Mouse (Mus musculus) heart, postnatal 0 days (tissue): ENCODE measurements around the gene Aspdh. TPM values are rescaled to one million over a fixed set of nuclear protein-coding genes. Genes with fewer than 3 reads are reported as not detected.

Source experiments
- ATAC-seq: fragments of 200-750 bp; cut with Nextera tagmentation; 2 replicates; pipeline ENCODE4 v1.8.0; 2017; ENCODE audit warnings: low read depth, moderate number of reproducible peaks, moderate library complexity; ENCODE audit not compliant: insufficient read depth
- DNase-seq: peaks from one replicate; pipeline ENCODE4 v3.0.0-alpha.2; 2016; ENCODE audit warnings: low spot score
- H3K27ac ChIP-seq: fragments of 300-500 bp; sonication (generic); 2 replicates; pipeline ENCODE4 v1.5.1; 2014; ENCODE audit warnings: low read depth, mild to moderate bottlenecking
- H3K27me3 ChIP-seq: fragments of 300-500 bp; sonication (generic); 2 replicates; pipeline ENCODE4 v1.6.1; 2014; ENCODE audit warnings: low read length, mixed read lengths; ENCODE audit not compliant: control insufficient read depth, insufficient read depth
- H3K36me3 ChIP-seq: fragments of 300-500 bp; sonication (generic); replicated peaks from 2 replicates; pipeline ENCODE4 v1.6.1; 2014; ENCODE audit warnings: low read length, mixed read lengths; ENCODE audit not compliant: control insufficient read depth, insufficient read depth
- H3K4me1 ChIP-seq: fragments of 300-500 bp; sonication (generic); 2 replicates; pipeline ENCODE4 v1.6.1; 2014; ENCODE audit warnings: antibody characterized with exemption; ENCODE audit not compliant: control insufficient read depth, insufficient read depth
- H3K4me2 ChIP-seq: fragments of 300-500 bp; sonication (generic); 2 replicates; pipeline ENCODE4 v1.6.1; 2014; ENCODE audit warnings: low read depth, mild to moderate bottlenecking, low read length, moderate library complexity
- H3K4me3 ChIP-seq: fragments of 300-500 bp; sonication (generic); 2 replicates; pipeline ENCODE4 v1.5.1; 2014; ENCODE audit warnings: low read depth, low read length
- H3K9ac ChIP-seq: fragments of 300-500 bp; sonication (generic); replicated peaks from 2 replicates; pipeline ENCODE4 v1.6.1; 2014; ENCODE audit warnings: low read depth, low read length, mixed read lengths
- H3K9me3 ChIP-seq: fragments of 300-500 bp; sonication (generic); replicated peaks from 2 replicates; pipeline ENCODE4 v1.6.1; 2016; ENCODE audit warnings: low read length; ENCODE audit not compliant: control insufficient read depth
- CTCF ChIP-seq: IDR thresholded peaks from 2 replicates; pipeline ENCODE4 v1.5.1; 2016; ENCODE audit warnings: antibody characterized with exemption, control low read depth, low read depth
- EP300 ChIP-seq: IDR thresholded peaks from 2 replicates; pipeline ENCODE4 v1.6.1; 2016; ENCODE audit warnings: antibody characterized with exemption, low read depth
- WGBS: fragments of 180-500 bp; shearing (Covaris S2); extraction: QIAGEN DNeasy Blood & Tissue Kit; methylation state at CpG from one replicate; pipeline ENCODE4 v1.1.7; 2014; 5-methylcytosine and 5-hydroxymethylcytosine counted together
- polyA plus RNA-seq: library from polyadenylated mRNA; unstranded; fragments of >200 nt; fragmentation: Nextera tagmentation; extraction: Ambion mirVana; gene quantifications from 2 replicates; pipeline ENCODE4 v1.2.1, GENCODE M21; 2015
- total RNA-seq: library from RNA; depleted of rRNA; stranded (reverse); fragments of >200 nt; gene quantifications from 2 replicates; pipeline ENCODE4 v1.2.3, GENCODE M21; 2014; ENCODE audit warnings: low replicate concordance

Gene Aspdh
- total and polyA plus RNA-seq, 2 experiments from 2014 or later: 0.86 TPM; not detected in 1

GRCm38 (mm10) chr7:44432550-44432949 is 32.6 kb upstream of the Aspdh start:
- H3K9me3 ChIP-seq: no peaks in the 10 kb centered on the region
- WGBS: 71% methylated on average over 6 of the region's 6 CpGs
- ATAC-seq: no peak
- peaks cover 51% of the 10 kb centered on the region for H3K27me3 ChIP-seq
- no peak overlapping the region for H3K9ac ChIP-seq
- H3K4me1 ChIP-seq: no peaks in the 10 kb centered on the region
- no peak overlapping the region for H3K27ac ChIP-seq
- H3K4me2 ChIP-seq: no peak overlapping the region
- H3K4me3 ChIP-seq: no peak overlapping the region
- TF ChIP-seq CTCF (no peak), EP300 (no peak)
- DNase-seq: no peak
- no peaks in the 10 kb centered on the region for H3K36me3 ChIP-seq

GRCm38 (mm10) chr7:44433371-44433770 is 31.8 kb upstream of the Aspdh start:
- Histone ChIP-seq H3K36me3 (no peaks in the 10 kb centered on the region), H3K9me3 (no peaks in the 10 kb centered on the region), H3K4me1 (no peaks in the 10 kb centered on the region), H3K27ac (no peak overlapping the region), H3K27me3 (peaks cover 43% of the 10 kb centered on the region), H3K4me3 (no peak overlapping the region), H3K4me2 (no peak overlapping the region), H3K9ac (no peak overlapping the region)
- no peak for ATAC-seq
- no peak for DNase-seq
- WGBS: 3% methylated on average over 7 of the region's 7 CpGs
- TF ChIP-seq EP300: no peak
- no peak for TF ChIP-seq CTCF

- DNase-seq (no peak), ATAC-seq (no peak)
- 73% methylated on average over 9 of the region's 9 CpGs for WGBS
- no peak overlapping the region for H3K4me2 ChIP-seq
- H3K9ac ChIP-seq: no peak overlapping the region
- H3K4me1 ChIP-seq: no peaks in the 10 kb centered on the region
- H3K4me3 ChIP-seq: no peak overlapping the region
- no peaks in the 10 kb centered on the region for H3K36me3 ChIP-seq
- no peaks in the 10 kb centered on the region for H3K9me3 ChIP-seq
- H3K27ac ChIP-seq: no peak overlapping the region
- no peak for TF ChIP-seq EP300
- TF ChIP-seq CTCF: no peak
- H3K27me3 ChIP-seq: peaks cover 41% of the 10 kb centered on the region
Observed at GRCm38 (mm10) chr7:44434089-44434488, 31.1 kb upstream of the Aspdh start.

GRCm38 (mm10) chr7:44435796-44436195 is 29.4 kb upstream of the Aspdh start:
- ATAC-seq: no peak
- no peaks in the 10 kb centered on the region for H3K9me3 ChIP-seq
- TF ChIP-seq EP300: no peak
- no peak for TF ChIP-seq CTCF
- H3K4me3 ChIP-seq: no peak overlapping the region
- peaks cover 28% of the 10 kb centered on the region for H3K27me3 ChIP-seq
- H3K4me1 ChIP-seq: no peaks in the 10 kb centered on the region
- no peak overlapping the region for H3K27ac ChIP-seq
- no peak overlapping the region for H3K4me2 ChIP-seq
- no peak overlapping the region for H3K9ac ChIP-seq
- no peak for DNase-seq
- WGBS: 65% methylated on average over 5 of the region's 5 CpGs
- H3K36me3 ChIP-seq: no peaks in the 10 kb centered on the region

- TF ChIP-seq EP300 (no peak), CTCF (peak; percentile 39)
- no peak for ATAC-seq
- Histone ChIP-seq H3K4me3 (no peak overlapping the region), H3K27me3 (peaks cover 24% of the 10 kb centered on the region), H3K9me3 (no peaks in the 10 kb centered on the region), H3K4me2 (no peak overlapping the region), H3K4me1 (no peaks in the 10 kb centered on the region), H3K9ac (no peak overlapping the region), H3K27ac (no peak overlapping the region), H3K36me3 (no peaks in the 10 kb centered on the region)
- WGBS: 12% methylated on average over 1 of the region's 1 CpGs
- DNase-seq: no peak
Observed at GRCm38 (mm10) chr7:44436267-44436666, 28.9 kb upstream of the Aspdh start.

GRCm38 (mm10) chr7:44437188-44437587 is 28.0 kb upstream of the Aspdh start:
- no peak overlapping the region for H3K4me2 ChIP-seq
- no peak overlapping the region for H3K27ac ChIP-seq
- H3K9me3 ChIP-seq: no peaks in the 10 kb centered on the region
- no peak for ATAC-seq
- no peak overlapping the region for H3K9ac ChIP-seq
- H3K36me3 ChIP-seq: no peaks in the 10 kb centered on the region
- H3K4me3 ChIP-seq: no peak overlapping the region
- no peaks in the 10 kb centered on the region for H3K4me1 ChIP-seq
- H3K27me3 ChIP-seq: peaks cover 16% of the 10 kb centered on the region; the same call in 1 of the 2 replicates
- TF ChIP-seq CTCF (no peak), EP300 (no peak)
- DNase-seq: no peak
- 50% methylated on average over 1 of the region's 1 CpGs for WGBS
